Mouse (Mus musculus) heart, postnatal 10 days (tissue): ENCODE measurements around the gene Esr1. TPM values are rescaled to one million over a fixed set of nuclear protein-coding genes. Genes with fewer than 3 reads are reported as not detected.
"Not testable (repeated sequence)": the region's sequence is repeated elsewhere in the genome, so short reads cannot be mapped to it uniquely, and the experiment has no call there.

Source experiments
- DNase-seq, 2 experiments: peaks; one replicate each; pipeline ENCODE4 v3.0.0; 2021
- intact Hi-C: fragments of 180-260 bp; cut with DNase I; formaldehyde crosslinking; loops from one replicate; pipeline ENCODE4 v1.15.1; 2025
- total RNA-seq, 2 experiments: library from RNA; stranded (reverse); gene quantifications; 2 replicates each; pipeline ENCODE4 v1.2.3; 2021

Esr1 gene
- total RNA-seq, 2 experiments from 2014 or later, result 0.97 to 1.3 TPM

DNA sequence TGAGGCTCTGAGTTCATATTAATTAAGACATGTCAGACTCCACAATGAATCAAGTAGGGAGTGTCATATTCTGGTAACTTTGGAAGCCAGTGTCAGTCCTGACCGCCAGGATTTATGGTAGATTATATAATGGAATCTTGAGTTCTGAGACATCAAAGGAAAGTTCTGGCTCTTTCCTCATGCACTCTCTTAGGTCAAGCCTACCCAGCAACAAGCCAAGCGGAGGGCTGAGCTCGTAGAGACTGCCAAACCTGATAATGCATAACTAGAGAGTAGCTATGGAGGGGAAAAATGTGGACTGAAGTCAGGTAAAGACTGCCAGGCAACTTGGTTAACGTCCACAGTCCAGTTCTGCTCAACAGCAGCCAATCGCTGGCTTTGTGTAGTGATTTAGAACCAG, 7.3 kb downstream of the Esr1 start:
- DNase-seq, result no peak
- intact Hi-C loops, result no loop called here

DNA sequence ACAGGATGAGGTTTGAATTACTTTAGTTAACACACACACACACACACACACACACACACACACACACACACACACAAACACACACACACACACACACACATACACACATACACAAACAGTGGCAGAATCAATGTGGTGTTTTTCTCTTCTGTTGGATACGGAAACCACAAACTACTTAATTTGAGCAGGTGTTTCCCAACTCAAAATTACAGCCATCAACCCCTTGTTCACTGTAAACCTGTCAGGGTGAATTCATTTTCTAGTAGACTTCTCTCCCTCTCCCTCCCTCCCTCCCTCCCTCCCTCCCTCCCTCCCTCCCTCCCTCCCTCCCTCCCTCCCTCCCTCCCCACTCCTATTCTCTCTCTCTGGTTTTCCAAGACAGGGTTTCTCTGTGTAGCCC, 8.0 kb downstream of the Esr1 start:
- intact Hi-C loops, result not testable (repeated sequence)

DNA sequence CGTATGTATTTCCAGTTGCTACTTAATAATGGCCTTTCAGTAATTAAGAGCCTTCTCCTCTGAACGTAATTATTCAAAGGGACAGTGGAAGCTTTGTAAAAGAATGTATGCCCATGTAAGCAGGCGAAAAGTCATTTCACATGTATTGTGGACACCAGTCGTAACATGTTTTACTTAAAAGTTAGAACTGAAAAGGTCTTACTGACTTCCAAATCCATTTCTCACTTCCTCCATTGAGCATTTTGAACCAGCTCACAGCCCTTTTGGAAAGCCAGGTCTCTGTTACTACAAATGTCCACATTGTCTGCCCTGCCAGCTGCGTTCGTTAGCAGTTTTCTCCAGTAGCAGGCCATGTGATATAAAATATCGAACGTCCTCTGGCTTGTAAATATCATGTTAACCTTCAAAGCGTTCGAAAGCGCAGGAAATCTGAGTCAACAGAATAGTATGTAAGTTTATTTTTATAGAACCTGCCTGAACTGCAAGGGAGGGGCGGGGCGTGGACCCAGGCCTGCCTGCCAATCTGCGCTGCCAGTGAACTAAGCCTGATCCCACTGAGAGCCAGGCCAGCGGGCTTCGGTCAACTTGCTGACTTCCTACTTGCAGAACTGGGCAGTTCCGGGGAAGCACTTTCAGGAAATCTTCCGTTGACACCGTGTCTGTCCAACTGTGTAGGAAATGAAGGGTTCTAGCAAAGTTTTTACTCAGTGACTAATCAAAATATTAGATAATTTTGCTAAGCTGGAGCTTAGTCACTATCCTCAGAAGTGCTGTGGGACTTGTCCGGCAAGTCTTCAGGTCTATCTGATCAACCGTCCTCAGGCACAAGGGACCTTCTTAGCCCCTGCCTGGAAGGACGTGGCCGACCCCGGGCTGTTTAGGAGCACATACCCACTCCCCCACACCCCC, 9.5 kb downstream of the Esr1 start:
- peak; percentile 59 to 63 for DNase-seq
- intact Hi-C loops, result no loop called here

More for the DNA sequence above, 8.0 kb downstream of the Esr1 start:
- not testable (repeated sequence) for DNase-seq

DNA sequence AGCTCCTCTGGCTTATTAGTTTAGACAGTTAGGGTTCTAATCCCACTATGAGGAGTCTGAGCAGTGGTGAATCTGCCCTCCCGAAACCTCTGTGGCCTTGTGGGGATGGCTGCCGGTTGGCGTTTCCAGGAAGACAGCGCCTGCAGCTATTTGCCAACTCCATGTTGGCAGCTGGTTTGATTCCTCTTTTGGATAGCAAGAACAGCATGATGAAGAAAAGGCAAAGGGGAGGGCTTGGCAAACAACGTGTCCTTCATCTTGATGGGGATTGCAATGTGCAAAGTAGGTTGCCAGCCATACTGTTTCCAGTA, 10.1 kb downstream of the Esr1 start:
- DNase-seq, result no peak
- intact Hi-C loops, result no loop called here

DNA sequence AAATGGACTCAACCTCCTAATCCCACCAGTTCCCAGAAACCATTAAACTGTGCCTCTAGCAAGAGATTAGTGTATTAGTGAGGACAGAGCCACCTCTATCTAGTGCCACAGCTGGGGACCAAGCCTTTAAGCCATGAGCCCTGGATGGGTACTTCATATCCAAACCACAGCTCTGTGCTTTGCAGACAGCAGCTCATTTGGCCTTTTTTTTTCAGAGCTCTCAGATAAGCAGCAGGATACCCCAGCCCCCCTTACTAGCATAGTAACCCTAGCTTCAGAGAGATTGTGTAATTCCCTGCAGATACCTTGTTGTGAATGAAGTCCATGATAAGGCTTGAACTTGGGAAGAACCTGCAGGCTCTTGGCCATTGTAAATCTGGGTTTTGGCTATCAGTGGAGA, 11.9 kb downstream of the Esr1 start:
- intact Hi-C loops, result no loop called here
- DNase-seq, result no peak

DNA sequence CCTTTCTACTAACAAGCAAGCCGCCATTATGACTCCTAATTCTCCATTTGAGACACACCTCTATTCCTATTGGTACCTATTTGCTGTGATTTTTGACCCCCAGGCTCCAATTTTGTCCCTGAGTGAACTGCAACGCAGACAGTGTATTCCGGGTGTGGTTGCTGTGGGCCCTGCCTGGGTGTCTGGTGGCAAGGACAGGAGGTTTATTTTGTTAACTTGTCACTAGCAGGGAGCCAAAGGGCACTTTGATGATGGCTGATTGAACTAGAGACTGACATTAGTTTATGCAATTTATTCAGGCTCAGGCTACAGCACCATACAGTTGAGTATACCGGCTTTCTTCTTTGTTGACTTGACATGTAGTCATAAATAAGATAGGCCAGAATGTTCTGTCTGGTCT, 13.2 kb downstream of the Esr1 start:
- intact Hi-C loops, result no loop called here
- DNase-seq, result no peak

DNA sequence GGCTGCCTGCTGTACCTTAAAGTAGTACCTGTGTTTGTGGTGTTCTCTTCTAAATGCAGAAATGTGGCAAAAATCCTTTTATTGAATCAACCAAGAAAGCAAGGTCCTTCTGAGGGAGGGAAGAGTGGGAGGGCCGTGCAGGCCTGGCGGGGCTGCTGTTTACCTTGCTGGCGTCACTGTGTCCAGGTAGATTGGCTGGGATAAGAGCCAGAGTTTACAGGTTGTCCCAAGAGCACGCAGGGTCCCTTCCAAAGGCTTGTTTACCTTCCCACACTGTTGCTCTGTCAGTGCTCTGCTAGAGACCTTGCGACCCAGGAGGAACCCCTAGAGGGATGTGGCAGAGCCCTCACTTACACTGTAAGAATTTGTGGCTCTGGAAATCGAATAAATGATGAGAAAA, 13.9 kb downstream of the Esr1 start:
- intact Hi-C loops, result no loop called here
- no peak for DNase-seq

DNA sequence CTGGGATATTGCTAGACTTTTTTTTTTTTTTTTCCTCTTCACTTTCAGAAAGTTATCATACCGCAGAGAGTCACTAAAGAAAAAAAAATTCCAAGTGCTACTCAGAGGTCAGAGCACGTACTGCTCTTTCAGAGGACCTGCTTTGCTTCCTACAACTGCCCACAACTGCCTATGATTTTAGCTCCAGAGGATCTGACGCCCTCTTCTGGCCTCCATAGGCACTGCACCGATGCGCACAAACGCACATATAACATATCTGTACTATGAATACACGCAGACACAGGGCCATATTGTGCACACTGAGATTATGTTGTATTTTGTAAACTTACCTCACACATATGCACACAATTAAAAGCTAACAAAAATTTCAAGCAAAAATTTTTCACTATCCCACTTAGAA, 15.0 kb downstream of the Esr1 start:
- no peak for DNase-seq
- intact Hi-C loops, result no loop called here

DNA sequence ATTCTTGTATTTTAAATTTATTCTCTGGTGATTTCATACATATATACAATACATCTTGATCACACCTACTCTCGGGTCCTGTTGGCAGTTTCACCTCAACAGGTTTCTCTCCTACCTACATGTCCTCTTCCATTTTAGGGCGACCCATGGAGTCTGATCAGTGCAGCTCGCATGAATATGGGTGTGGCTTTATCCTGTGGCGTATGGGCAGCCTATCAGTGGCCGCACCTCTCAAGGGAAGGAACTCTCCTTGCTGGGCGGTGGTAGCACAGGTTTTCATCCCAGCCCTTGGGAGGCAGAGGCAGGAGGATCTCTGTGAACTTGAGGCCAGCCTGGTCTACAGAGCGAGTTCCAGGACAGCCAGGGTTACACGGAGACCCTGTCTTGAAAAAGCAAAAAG, 15.6 kb downstream of the Esr1 start:
- DNase-seq, result no peak
- intact Hi-C loops, result no loop called here

DNA sequence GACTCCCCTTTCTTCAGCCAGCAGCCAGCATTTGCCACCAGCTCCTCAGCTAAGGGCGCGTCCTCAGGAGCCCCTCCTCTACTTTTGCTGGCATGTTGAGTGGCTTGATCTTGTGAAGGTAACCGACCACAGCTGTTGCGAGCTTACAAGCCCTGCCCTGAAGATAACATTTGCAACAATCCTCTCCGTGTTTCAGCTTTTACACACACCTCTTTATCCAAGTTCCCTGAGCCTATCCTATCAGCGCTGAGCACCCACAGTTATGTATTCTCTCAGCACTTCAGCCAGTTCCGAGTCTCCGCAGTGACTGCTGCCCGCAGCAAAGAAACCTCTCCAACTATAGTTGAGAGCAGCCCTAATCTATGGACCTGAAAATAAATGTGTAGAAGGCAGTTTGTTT, 16.0 kb downstream of the Esr1 start:
- DNase-seq, result no peak
- intact Hi-C loops, result no loop called here

DNA sequence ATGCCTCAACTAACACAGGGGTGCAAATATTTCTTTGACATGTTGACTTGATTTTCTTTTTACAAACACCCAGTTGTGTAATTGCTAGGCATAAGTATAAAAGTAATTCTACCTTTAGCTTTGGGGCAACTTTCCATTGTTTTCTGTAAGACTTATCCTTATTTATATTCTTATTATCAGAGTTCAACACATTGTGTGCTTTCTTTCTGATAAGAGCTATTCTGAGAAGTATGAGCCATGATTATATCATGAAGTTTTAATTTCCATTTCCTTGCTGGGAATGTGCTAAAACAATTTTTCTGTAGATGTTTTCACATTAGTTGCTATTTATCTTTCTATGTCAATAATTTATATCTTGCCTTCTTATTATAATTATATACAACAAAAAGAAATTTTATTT, 17.9 kb downstream of the Esr1 start:
- intact Hi-C loops, result no loop called here

DNA sequence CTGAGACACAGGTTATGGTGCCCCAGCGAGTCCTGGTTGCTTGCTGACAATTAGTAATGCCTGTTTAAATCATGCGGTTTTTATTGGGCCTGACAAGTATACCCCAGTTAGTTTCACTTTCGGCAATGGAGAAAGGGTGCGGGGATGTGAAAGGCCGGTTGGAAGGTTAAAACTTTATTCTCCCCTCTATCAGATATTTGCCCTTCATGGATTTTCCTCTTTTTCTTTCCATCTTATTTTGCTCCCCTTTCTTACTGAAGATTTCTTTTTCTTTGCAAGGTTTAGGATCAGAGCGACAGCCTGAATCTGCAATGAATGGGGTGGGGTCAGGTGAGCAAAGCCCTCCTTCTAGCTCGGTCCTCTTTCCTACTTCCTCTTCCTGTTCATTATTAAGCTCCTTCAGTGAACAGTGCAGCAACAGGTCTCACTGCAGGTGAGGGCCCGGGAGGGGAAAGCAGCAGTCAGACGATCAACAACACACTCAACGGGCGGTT, 20.9 kb downstream of the Esr1 start:
- no peak for DNase-seq
- intact Hi-C loops, result no loop called here

More for the DNA sequence above, 17.9 kb downstream of the Esr1 start:
- no peak for DNase-seq

DNA sequence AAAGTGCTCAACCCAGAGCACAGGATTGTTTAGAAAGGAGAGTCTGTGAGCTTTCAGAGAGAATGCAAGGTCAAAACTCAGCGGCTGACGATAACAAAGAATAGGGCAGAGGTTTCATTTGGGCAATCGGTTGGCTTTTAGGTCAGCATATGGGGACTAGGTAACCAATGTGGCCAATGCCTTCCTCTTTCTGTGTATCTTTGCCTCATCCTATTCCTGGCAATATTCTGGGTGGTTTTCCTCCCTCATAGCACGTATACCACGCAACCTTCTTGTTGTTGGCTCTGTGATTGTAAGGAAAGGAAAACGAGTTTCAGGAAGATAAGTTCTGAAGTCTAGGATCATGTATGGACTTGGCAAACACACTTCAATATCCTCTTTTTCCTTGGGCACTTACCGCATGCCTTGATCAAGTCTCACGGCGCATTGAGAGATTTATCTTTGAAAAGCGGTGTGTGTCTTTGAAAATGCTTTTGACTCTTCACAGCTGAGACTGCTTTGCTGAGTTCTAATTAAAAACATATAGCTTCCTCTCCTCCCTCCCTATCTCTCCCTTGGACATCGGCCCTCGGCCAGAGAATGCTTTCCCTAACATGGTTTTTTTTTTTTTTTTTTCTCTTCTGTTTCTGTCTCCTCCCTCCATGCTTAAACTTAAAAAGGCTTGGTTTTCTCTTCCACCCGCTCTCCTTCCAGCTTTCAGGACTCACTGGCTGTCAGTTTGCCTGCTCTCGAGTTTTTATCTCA, 22.1 kb downstream of the Esr1 start:
- intact Hi-C loops, result no loop called here
- no peak for DNase-seq

DNA sequence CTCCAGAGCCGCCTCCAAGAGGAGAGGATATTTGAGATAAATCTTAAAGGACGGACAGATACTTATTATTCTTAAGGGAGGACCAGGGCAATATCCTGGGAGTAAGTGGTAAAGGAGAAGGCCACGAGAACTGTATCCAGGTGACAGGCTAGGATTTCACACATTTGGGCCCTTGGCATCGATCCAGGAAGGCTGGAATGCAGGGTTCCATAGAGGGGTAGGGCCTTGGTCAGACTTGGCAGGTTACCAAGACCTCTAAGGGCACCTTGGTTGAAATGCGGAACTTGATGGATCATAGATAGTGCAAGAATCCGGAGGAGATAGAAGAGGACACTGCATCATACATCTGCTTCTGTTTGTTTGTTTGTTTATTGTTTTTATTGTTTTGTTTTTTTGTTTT, 24.3 kb downstream of the Esr1 start:
- no peak for DNase-seq
- intact Hi-C loops, result no loop called here

DNA sequence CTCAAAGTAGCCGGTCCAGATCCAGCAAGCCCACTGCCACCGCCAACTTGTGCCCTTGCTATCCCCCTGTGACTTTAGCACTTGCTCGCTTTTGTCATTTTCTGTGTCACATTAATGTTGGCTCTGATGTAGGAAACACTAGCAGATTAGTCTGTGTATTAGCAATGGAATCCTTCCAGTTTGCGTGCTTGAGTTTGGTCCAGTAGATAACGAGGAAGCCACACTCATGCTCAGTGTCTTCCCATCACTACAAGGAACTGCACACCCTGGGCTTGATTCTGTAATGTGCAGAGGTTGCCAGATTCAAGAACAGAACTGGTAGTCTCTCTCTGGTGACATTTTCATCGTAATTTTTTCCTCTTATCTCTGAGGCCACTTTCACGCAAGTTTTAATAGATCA, 34.7 kb downstream of the Esr1 start:
- intact Hi-C loops, result no loop called here
- peak; percentile 29 to 34 for DNase-seq

DNA sequence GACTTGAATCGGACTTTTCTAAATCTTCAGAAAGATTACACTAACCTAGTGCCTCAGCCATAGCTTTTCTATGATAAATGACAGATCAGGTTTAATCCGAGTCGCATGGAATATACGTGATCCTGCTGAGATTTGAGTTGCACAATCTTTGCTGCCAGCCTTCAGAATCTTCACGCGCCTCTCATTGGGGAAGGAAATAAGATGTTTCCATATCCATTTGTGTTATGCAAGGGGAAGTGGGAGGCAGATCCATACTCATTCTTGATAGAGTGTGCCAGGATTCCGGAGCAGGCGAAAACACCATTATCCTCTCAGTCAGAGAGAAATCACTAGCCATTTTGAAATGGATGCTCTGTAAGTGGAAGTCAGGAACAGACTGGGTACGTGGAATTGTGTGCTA, 35.5 kb downstream of the Esr1 start:
- DNase-seq, result no peak
- intact Hi-C loops, result no loop called here

DNA sequence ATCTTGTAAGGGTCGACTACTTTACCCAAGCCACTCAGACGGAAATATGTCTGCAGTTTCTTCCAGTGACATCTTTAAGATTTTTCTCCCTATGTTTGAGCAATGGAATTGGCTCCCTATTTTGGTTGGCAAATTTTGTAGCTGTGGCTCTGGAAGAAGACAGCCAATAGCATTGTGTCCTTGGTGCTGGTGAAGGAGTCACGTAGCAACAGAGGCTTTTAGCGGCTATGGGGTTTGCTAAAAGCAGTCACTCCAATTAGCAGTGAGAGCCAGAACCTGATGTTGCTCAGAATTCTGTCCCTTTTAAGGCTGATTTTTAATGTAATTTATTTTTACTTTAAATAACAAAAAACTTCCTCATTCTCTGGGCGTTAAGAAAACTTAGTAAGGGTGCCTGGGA, 54.0 kb downstream of the Esr1 start:
- intact Hi-C loops, result no loop called here
- no peak for DNase-seq

DNA sequence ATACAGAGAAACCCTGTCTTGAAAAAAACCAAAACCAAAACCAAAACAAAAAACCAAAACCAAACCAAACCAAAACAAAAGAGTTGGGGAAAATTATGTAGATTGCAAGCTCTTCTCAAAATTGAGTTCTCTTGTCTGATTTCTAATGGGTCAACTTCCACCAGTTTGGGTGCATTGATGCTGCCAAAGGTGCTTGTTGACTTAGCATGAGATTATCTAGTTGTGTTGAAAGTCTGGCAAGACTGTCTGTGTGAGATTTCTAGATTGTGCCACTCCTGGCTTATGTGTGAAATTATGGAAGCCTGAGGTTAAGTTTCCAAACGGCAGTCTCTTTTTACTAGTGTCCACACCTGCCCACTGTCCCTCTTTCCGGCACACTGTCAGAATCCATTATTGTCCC, 55.6 kb downstream of the Esr1 start:
- intact Hi-C loops, result no loop called here
- no peak for DNase-seq

DNA sequence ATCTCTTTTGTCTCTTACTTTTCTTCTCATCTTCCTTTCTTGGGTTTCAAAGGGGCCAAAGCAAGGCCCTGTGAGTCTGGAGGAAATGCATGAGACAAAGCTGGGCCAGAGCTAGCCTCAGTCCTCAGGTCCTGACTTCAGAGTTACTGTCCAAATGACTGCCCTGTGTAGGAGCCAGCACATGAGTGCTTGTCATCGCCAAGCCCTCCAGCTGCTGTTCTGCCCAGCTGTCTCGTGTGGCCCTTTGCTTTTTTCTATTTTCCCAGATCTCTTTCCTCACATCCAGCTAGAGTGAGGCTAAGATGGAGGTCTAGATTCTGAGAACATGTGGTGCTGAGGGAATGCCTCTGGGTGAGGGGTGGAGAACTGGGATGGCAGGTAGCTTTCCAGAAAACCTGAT, 58.7 kb downstream of the Esr1 start:
- intact Hi-C loops, result loop anchor here (5.0 kb wide), 1 partner anchor 492 kb away; no protein-coding TSS in a partner anchor
- DNase-seq, result no peak

DNA sequence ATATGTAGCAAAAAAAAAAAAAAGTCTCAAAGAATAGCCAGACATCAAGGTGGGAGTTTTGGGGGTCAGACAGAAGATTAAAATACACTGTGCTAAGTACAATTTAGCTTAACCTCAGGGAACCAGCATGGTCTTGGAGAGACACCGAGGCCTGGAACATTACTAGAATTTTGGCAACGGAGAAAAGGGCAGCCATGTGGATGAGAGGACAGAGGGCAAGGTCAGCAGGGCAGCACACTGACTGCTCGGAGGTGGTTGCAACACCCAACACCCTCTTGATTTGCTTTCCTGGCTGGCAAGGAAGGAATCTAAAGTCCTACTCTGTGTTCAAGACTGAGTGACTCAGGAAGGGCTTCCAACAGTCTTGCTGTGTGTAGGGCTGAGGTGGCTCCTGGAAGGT, 60.5 kb downstream of the Esr1 start:
- intact Hi-C loops, result loop anchor here (5.0 kb wide), 1 partner anchor 490 kb away; no protein-coding TSS in a partner anchor
- no peak for DNase-seq

DNA sequence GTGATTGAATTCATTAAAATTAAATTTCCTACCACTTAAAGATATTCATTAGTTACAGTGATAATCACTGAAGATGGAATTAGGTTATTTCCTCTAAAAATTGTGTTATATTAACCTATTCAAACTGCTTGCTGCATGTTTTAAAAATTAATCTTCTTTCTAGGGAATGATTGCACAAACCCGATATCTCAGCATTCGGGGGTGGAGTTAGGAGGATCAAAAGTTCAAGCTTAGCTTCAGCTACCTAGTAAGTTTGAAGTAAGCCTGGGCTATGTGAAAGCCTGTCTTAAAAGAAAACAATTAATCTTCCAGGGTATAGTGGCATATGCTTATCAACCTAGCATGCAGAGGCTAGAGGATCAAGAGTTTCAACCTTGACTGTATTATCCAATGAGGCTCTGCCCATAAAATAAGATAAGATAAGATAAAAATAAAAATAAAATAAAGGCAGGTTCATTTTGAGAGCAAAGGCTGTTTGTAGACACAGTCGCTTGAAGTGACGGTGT, 62.0 kb downstream of the Esr1 start:
- no peak for DNase-seq
- intact Hi-C loops, result loop anchor here (5.0 kb wide), 1 partner anchor 489 kb away; no protein-coding TSS in a partner anchor
